Mouse (Mus musculus): ENCODE measurements around the gene Ddx10. TPM values are rescaled to one million over a fixed set of nuclear protein-coding genes. Genes with fewer than 3 reads are reported as not detected.

Gene Ddx10
- total RNA-seq (2021) (10 to 100 TPM in 1 of 2 experiments, 1 to 10 TPM in 1; 9.9 to 11.4 TPM), polyA plus RNA-seq (2012; rRNA removed) (1.2 and 3.8 TPM in 2 replicates)
- long read RNA-seq, transcript Ddx10-201 (18 exons, 3,128 nt) = major isoform, 9 of 9 reads
- long read RNA-seq, partial matches to known transcripts = 0 of 9 reads
- long read RNA-seq, other reads (novel, unspliced or antisense) = 0 of 9 reads

- intact Hi-C loops (cut with DNase I) = loop anchor here (5.0 kb wide), 2 partner anchors 359 to 419 kb away; no protein-coding TSS in a partner anchor
- peak within 1 kb of the TSS; percentile 58 for H3K27ac ChIP-seq
These were observed at the start of gene Ddx10 for GRCm38 (mm10) chr9:53247953-53248397. Gene Ddx10, minus strand, starts transcription at chr9:53248053.

GRCm38 (mm10) chr9:53292833-53293232 lies 45.0 kb upstream of the Ddx10 start:
- DNase-seq = no peak
- Histone ChIP-seq H3K27ac (no peak overlapping the region), H3K27me3 (ENCODE audit: control insufficient read depth, insufficient read depth, low read length) (no peaks in the 10 kb centered on the region), H3K4me3 (no peak overlapping the region), H3K36me3 (ENCODE audit: control insufficient read depth, insufficient read depth, low read length) (no peaks in the 10 kb centered on the region), H3K9ac (ENCODE audit: low read depth, low read length) (no peak overlapping the region), H3K79me2 (replicated peaks; ENCODE audit: control insufficient read depth, insufficient read depth, low read length) (no peaks in the 10 kb centered on the region), H3K4me1 (ENCODE audit: control insufficient read depth, insufficient read depth, low read length) (no peaks in the 10 kb centered on the region)
- TF ChIP-seq EP300 (IDR thresholded peaks at IDR 0.05; ENCODE audit: insufficient read depth, low read depth, low read length) = no peak
- TF ChIP-seq POLR2A (IDR thresholded peaks at IDR 0.05; ENCODE audit: insufficient read depth, low read depth, low read length) = no peak
- TF ChIP-seq CTCF (IDR thresholded peaks at IDR 0.05) = no peak
- intact Hi-C loops (cut with DNase I) = no loop called here

More at GRCm38 (mm10) chr9:53247953-53248397, at the start of gene Ddx10:
- TF ChIP-seq CTCF (IDR thresholded peaks at IDR 0.05) (no peak), EP300 (IDR thresholded peaks at IDR 0.05; ENCODE audit: insufficient read depth, low read depth, low read length) (0 out of 2 replicates have a peak, but pooled peaks have one; percentile 34), POLR2A (IDR thresholded peaks at IDR 0.05; ENCODE audit: insufficient read depth, low read depth, low read length) (peak; percentile 78)
- peaks cover 2% of the 10 kb centered on the region for H3K4me1 ChIP-seq (ENCODE audit: control insufficient read depth, insufficient read depth, low read length)
- H3K9ac ChIP-seq (ENCODE audit: low read depth, low read length) = peak within 1 kb of the TSS; percentile 64
- H3K4me3 ChIP-seq = peak within 1 kb of the TSS; percentile 90
- no peaks in the 10 kb centered on the region; the same call in 1 of the 2 replicates for H3K79me2 ChIP-seq (replicated peaks; ENCODE audit: control insufficient read depth, insufficient read depth, low read length)
- DNase-seq = peak; percentile 98
- no peaks in the 10 kb centered on the region for H3K27me3 ChIP-seq (ENCODE audit: control insufficient read depth, insufficient read depth, low read length)
- no peaks in the 10 kb centered on the region for H3K36me3 ChIP-seq (ENCODE audit: control insufficient read depth, insufficient read depth, low read length)
- WGBS = under 1% methylated on average over 35 of the region's 35 CpGs

DNA sequence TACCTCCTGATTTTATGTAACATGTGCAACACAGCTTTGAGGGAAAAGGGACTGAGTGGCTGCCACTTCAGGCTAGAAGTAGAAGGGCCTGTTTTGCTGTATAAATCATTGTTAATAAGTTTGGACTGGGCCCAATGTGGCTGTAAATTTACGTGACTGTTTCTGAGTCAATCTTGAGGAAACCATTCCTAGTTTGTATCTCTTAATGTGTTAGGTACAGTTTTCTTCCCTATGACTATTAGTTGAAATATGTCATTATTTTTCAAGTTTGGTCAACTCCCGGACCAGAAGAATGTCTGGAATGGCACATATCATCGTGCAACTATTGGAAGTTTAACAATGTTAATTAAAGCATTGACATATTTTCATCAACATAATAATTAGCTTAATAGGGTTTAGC lies 42.2 kb upstream of the Ddx10 start:
- no peak overlapping the region for H3K9ac ChIP-seq (ENCODE audit: low read depth, low read length)
- H3K4me3 ChIP-seq = no peak overlapping the region
- no peaks in the 10 kb centered on the region for H3K79me2 ChIP-seq (replicated peaks; ENCODE audit: control insufficient read depth, insufficient read depth, low read length)
- H3K4me1 ChIP-seq (ENCODE audit: control insufficient read depth, insufficient read depth, low read length) = no peaks in the 10 kb centered on the region
- no peaks in the 10 kb centered on the region for H3K27me3 ChIP-seq (ENCODE audit: control insufficient read depth, insufficient read depth, low read length)
- no peaks in the 10 kb centered on the region for H3K36me3 ChIP-seq (ENCODE audit: control insufficient read depth, insufficient read depth, low read length)
- no peak overlapping the region for H3K27ac ChIP-seq
- no peak for DNase-seq
- 62% methylated on average over 3 of the region's 3 CpGs for WGBS
- TF ChIP-seq EP300 (IDR thresholded peaks at IDR 0.05; ENCODE audit: insufficient read depth, low read depth, low read length) (no peak), CTCF (IDR thresholded peaks at IDR 0.05) (no peak), POLR2A (IDR thresholded peaks at IDR 0.05; ENCODE audit: insufficient read depth, low read depth, low read length) (no peak)
- intact Hi-C loops (cut with DNase I) = no loop called here

DNA sequence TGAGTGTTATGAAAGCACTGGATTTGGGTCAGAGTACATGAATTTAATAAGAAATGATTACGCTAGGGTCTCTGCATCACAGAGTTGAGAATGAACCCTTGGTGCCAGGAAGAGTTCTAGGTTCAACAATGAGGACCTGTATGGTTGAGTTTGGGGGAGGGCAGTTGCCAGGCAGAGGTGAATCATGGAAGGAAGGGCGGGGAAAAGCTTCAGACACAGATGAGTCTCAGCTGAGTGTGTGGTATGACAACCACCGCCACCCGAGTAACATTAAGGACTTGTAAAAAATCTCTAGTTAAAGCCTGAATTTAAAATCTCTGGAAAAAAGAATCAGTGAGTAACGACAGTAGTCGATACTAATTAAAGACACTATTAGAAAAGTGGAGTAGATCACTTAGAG lies 38.9 kb upstream of the Ddx10 start:
- Histone ChIP-seq H3K9ac (ENCODE audit: low read depth, low read length) (no peak overlapping the region), H3K36me3 (ENCODE audit: control insufficient read depth, insufficient read depth, low read length) (no peaks in the 10 kb centered on the region), H3K79me2 (replicated peaks; ENCODE audit: control insufficient read depth, insufficient read depth, low read length) (no peaks in the 10 kb centered on the region), H3K27ac (no peak overlapping the region), H3K4me1 (ENCODE audit: control insufficient read depth, insufficient read depth, low read length) (no peaks in the 10 kb centered on the region), H3K27me3 (ENCODE audit: control insufficient read depth, insufficient read depth, low read length) (no peaks in the 10 kb centered on the region), H3K4me3 (no peak overlapping the region)
- intact Hi-C loops (cut with DNase I) = no loop called here
- no peak for TF ChIP-seq EP300 (IDR thresholded peaks at IDR 0.05; ENCODE audit: insufficient read depth, low read depth, low read length)
- no peak for TF ChIP-seq CTCF (IDR thresholded peaks at IDR 0.05)
- no peak for TF ChIP-seq POLR2A (IDR thresholded peaks at IDR 0.05; ENCODE audit: insufficient read depth, low read depth, low read length)
- no peak for DNase-seq
- WGBS = 75% methylated on average over 6 of the region's 6 CpGs

DNA sequence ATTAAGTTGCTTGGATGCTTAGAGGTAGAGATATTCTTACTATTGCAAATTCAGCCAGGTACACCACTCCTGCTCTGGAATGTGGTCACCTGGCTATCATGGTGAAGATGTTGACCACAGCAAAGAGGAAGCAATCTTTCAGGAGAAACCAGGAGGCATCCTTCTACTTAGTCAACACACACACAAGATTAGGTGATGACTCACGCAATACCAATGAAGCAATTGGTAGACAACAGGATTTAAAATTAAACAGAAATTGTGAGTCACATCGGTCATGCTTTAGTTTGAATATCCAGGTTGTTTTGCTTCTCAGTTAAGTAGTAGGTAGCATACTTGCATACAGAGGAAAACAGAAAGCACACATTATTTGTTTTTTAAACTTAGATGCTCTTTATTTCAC lies 31.1 kb upstream of the Ddx10 start:
- Histone ChIP-seq H3K27ac (no peak overlapping the region), H3K36me3 (ENCODE audit: control insufficient read depth, insufficient read depth, low read length) (no peaks in the 10 kb centered on the region), H3K4me1 (ENCODE audit: control insufficient read depth, insufficient read depth, low read length) (no peaks in the 10 kb centered on the region), H3K79me2 (replicated peaks; ENCODE audit: control insufficient read depth, insufficient read depth, low read length) (no peaks in the 10 kb centered on the region), H3K9ac (ENCODE audit: low read depth, low read length) (no peak overlapping the region), H3K27me3 (ENCODE audit: control insufficient read depth, insufficient read depth, low read length) (no peaks in the 10 kb centered on the region), H3K4me3 (no peak overlapping the region)
- intact Hi-C loops (cut with DNase I) = no loop called here
- WGBS = 83% methylated on average over 2 of the region's 2 CpGs
- TF ChIP-seq POLR2A (IDR thresholded peaks at IDR 0.05; ENCODE audit: insufficient read depth, low read depth, low read length) (no peak), CTCF (IDR thresholded peaks at IDR 0.05) (no peak), EP300 (IDR thresholded peaks at IDR 0.05; ENCODE audit: insufficient read depth, low read depth, low read length) (no peak)
- no peak for DNase-seq

GRCm38 (mm10) chr9:53276381-53276780 lies 28.5 kb upstream of the Ddx10 start:
- TF ChIP-seq CTCF (IDR thresholded peaks at IDR 0.05) = no peak
- TF ChIP-seq EP300 (IDR thresholded peaks at IDR 0.05; ENCODE audit: insufficient read depth, low read depth, low read length) = no peak
- no peak for TF ChIP-seq POLR2A (IDR thresholded peaks at IDR 0.05; ENCODE audit: insufficient read depth, low read depth, low read length)
- H3K27me3 ChIP-seq (ENCODE audit: control insufficient read depth, insufficient read depth, low read length) = no peaks in the 10 kb centered on the region
- DNase-seq = no peak
- 77% methylated on average over 1 of the region's 1 CpGs for WGBS
- H3K36me3 ChIP-seq (ENCODE audit: control insufficient read depth, insufficient read depth, low read length) = no peaks in the 10 kb centered on the region; the same call in 1 of the 2 replicates
- no peak overlapping the region for H3K9ac ChIP-seq (ENCODE audit: low read depth, low read length)
- no peak overlapping the region for H3K27ac ChIP-seq
- intact Hi-C loops (cut with DNase I) = no loop called here
- H3K4me3 ChIP-seq = no peak overlapping the region
- H3K79me2 ChIP-seq (replicated peaks; ENCODE audit: control insufficient read depth, insufficient read depth, low read length) = no peaks in the 10 kb centered on the region
- H3K4me1 ChIP-seq (ENCODE audit: control insufficient read depth, insufficient read depth, low read length) = no peaks in the 10 kb centered on the region
